Mouse (Mus musculus) MEL (cell line): ENCODE measurements around the gene Itpr2. TPM values are rescaled to one million over a fixed set of nuclear protein-coding genes. Genes with fewer than 3 reads are reported as not detected.

ENCODE experiments used
- DNase-seq: peaks from one replicate; pipeline ENCODE4 v3.0.0; 2011; ENCODE audit warnings: low read depth, low spot score
- H3K27ac ChIP-seq: 2 replicates; pipeline ENCODE4 v1.5.1; 2012; ENCODE audit warnings: low read depth, mild to moderate bottlenecking, control low read depth, low read length, moderate library complexity; ENCODE audit not compliant: control insufficient read depth
- H3K27me3 ChIP-seq, 2 experiments: fragments of 150-350 bp in 1 of 2; sonication (generic) in 1 of 2; 2 replicates each; pipeline ENCODE4 v1.6.1; 2012; ENCODE audit warnings: low read length in 2 of 2, mild to moderate bottlenecking in 2 of 2, improper control_type of control experiment in 1 of 2, moderate library complexity in 1 of 2; ENCODE audit not compliant: insufficient read depth in 2 of 2, control insufficient read depth in 1 of 2
- H3K36me3 ChIP-seq, 2 experiments: 2 replicates each; pipeline ENCODE4 v1.6.1; 2012 to 2014; ENCODE audit warnings: low read length in 2 of 2, improper control_type of control experiment in 1 of 2, inconsistent platforms in 1 of 2, mild to moderate bottlenecking in 1 of 2; ENCODE audit not compliant: insufficient read depth in 2 of 2, control insufficient read depth in 1 of 2
- H3K4me1 ChIP-seq, 2 experiments: fragments of 150-350 bp in 1 of 2; sonication (generic) in 1 of 2; 2 replicates each; pipeline ENCODE4 v1.6.1; 2012; ENCODE audit warnings: low read length in 2 of 2, improper control_type of control experiment in 1 of 2, mild to moderate bottlenecking in 1 of 2; ENCODE audit not compliant: insufficient read depth in 2 of 2, control insufficient read depth in 1 of 2
- H3K4me3 ChIP-seq, 2 experiments: fragments of 150-350 bp in 1 of 2; sonication (generic) in 1 of 2; 2 replicates each; pipeline ENCODE4 v1.5.1; 2012; ENCODE audit warnings: low read depth in 2 of 2, low read length in 2 of 2, mild to moderate bottlenecking in 2 of 2, moderate library complexity in 2 of 2, control low read depth in 1 of 2, improper control_type of control experiment in 1 of 2; ENCODE audit not compliant: control insufficient read depth in 1 of 2, insufficient read depth in 1 of 2
- H3K79me2 ChIP-seq: 2 replicates; pipeline ENCODE4 v1.6.1; 2012; ENCODE audit warnings: mild to moderate bottlenecking, low read length, moderate library complexity; ENCODE audit not compliant: control insufficient read depth, poor library complexity, insufficient read depth
- H3K9ac ChIP-seq: 2 replicates; pipeline ENCODE4 v1.6.1; 2012; ENCODE audit warnings: low read depth, mild to moderate bottlenecking, control low read depth, low read length, moderate library complexity; ENCODE audit not compliant: control insufficient read depth, poor library complexity, severe bottlenecking
- H3K9me3 ChIP-seq: fragments of 150-350 bp; sonication (generic); replicated peaks from 2 replicates; pipeline ENCODE4 v1.6.1; 2012; ENCODE audit warnings: mild to moderate bottlenecking, low read length, improper control_type of control experiment, moderate library complexity; ENCODE audit not compliant: insufficient read depth
- CHD1 ChIP-seq: IDR thresholded peaks from 2 replicates; pipeline ENCODE4 v1.6.1; 2012; ENCODE audit warnings: low read depth, mild to moderate bottlenecking, inconsistent platforms, low read length, improper control_type of control experiment
- CHD2 ChIP-seq: IDR thresholded peaks from 2 replicates; pipeline ENCODE4 v1.6.1; 2011; ENCODE audit warnings: low read length, improper control_type of control experiment
- CTCF ChIP-seq, 3 experiments: IDR thresholded peaks in 2 of 3; conservative IDR thresholded peaks in 1 of 3; 2 replicates each; pipeline ENCODE4 v1.5.1; 2011 to 2012; ENCODE audit warnings: low read length in 3 of 3, low read depth in 2 of 3, mild to moderate bottlenecking in 2 of 3, improper control_type of control experiment in 1 of 3, inconsistent platforms in 1 of 3, mixed read lengths in 1 of 3, moderate library complexity in 1 of 3; ENCODE audit not compliant: control insufficient read depth in 1 of 3, insufficient read depth in 1 of 3, poor library complexity in 1 of 3, severe bottlenecking in 1 of 3
- E2F4 ChIP-seq: IDR thresholded peaks from 2 replicates; pipeline ENCODE4 v1.6.1; 2011; ENCODE audit warnings: low read depth, low read length, improper control_type of control experiment, borderline replicate concordance
- ETS1 ChIP-seq: IDR thresholded peaks from 2 replicates; pipeline ENCODE4 v1.6.1; 2012; ENCODE audit warnings: low read depth, mild to moderate bottlenecking, inconsistent platforms, low read length, improper control_type of control experiment, moderate library complexity
- GABPA ChIP-seq: IDR thresholded peaks from 2 replicates; pipeline ENCODE4 v1.6.1; 2012; ENCODE audit warnings: low read depth, mild to moderate bottlenecking, inconsistent platforms, low read length, improper control_type of control experiment, moderate library complexity
- HCFC1 ChIP-seq: IDR thresholded peaks from 2 replicates; pipeline ENCODE4 v1.6.1; 2012; ENCODE audit warnings: low read depth, mild to moderate bottlenecking, inconsistent platforms, low read length, improper control_type of control experiment, moderate library complexity
- JUND ChIP-seq: IDR thresholded peaks from 2 replicates; pipeline ENCODE4 v1.6.1; 2011; ENCODE audit warnings: low read depth, mild to moderate bottlenecking, improper control_type of control experiment, low read length
- KAT2A ChIP-seq: conservative IDR thresholded peaks from 2 replicates; pipeline ENCODE4 v1.6.1; 2012; ENCODE audit warnings: low read depth, low read length, improper control_type of control experiment, inconsistent platforms
- MAFK ChIP-seq: IDR thresholded peaks from 2 replicates; pipeline ENCODE4 v1.6.1; 2011; ENCODE audit warnings: low read depth, mild to moderate bottlenecking, low read length, improper control_type of control experiment, borderline replicate concordance
- MAX ChIP-seq: IDR thresholded peaks from 2 replicates; pipeline ENCODE4 v1.6.1; 2011; ENCODE audit warnings: low read length, improper control_type of control experiment
- MAZ ChIP-seq: IDR thresholded peaks from 2 replicates; pipeline ENCODE4 v1.6.1; 2012; ENCODE audit warnings: low read depth, mild to moderate bottlenecking, inconsistent platforms, low read length, improper control_type of control experiment
- MEF2A ChIP-seq: IDR thresholded peaks from 2 replicates; pipeline ENCODE4 v1.6.1; 2014; ENCODE audit warnings: low read depth, mild to moderate bottlenecking, inconsistent platforms, low read length, improper control_type of control experiment; ENCODE audit not compliant: poor library complexity, insufficient replicate concordance, severe bottlenecking; ENCODE audit errors: extremely low read depth
- MXI1 ChIP-seq: IDR thresholded peaks from 2 replicates; pipeline ENCODE4 v1.6.1; 2011; ENCODE audit warnings: mild to moderate bottlenecking, low read depth, low read length, improper control_type of control experiment
- MYB ChIP-seq: IDR thresholded peaks from 2 replicates; pipeline ENCODE4 v1.6.1; 2011; ENCODE audit warnings: mild to moderate bottlenecking, low read depth, low read length, improper control_type of control experiment
- MYC ChIP-seq: IDR thresholded peaks from 2 replicates; pipeline ENCODE4 v1.6.1; 2011; ENCODE audit warnings: low read depth, mild to moderate bottlenecking, low read length, improper control_type of control experiment, moderate library complexity
- NELFE ChIP-seq: IDR thresholded peaks from 2 replicates; pipeline ENCODE4 v1.6.1; 2011; ENCODE audit warnings: low read depth, low read length, improper control_type of control experiment
- NRF1 ChIP-seq: IDR thresholded peaks from 2 replicates; pipeline ENCODE4 v1.6.1; 2014; ENCODE audit warnings: low read depth, mild to moderate bottlenecking, inconsistent platforms, low read length, improper control_type of control experiment, moderate library complexity; ENCODE audit not compliant: poor library complexity, insufficient read depth, severe bottlenecking
- POLR2A ChIP-seq, 2 experiments: IDR thresholded peaks; 2 replicates each; pipeline ENCODE4 v1.6.1; 2011 to 2012; ENCODE audit warnings: low read length in 2 of 2, mild to moderate bottlenecking in 2 of 2, control low read depth in 1 of 2, improper control_type of control experiment in 1 of 2, low read depth in 1 of 2, moderate library complexity in 1 of 2; ENCODE audit not compliant: control insufficient read depth in 1 of 2, insufficient read depth in 1 of 2, poor library complexity in 1 of 2
- POLR2AphosphoS2 ChIP-seq: IDR thresholded peaks from 2 replicates; pipeline ENCODE4 v1.6.1; 2011; ENCODE audit warnings: low read length, improper control_type of control experiment
- RAD21 ChIP-seq: IDR thresholded peaks from 2 replicates; pipeline ENCODE4 v1.6.1; 2011; ENCODE audit warnings: mild to moderate bottlenecking, low read depth, low read length, improper control_type of control experiment
- SIN3A ChIP-seq: IDR thresholded peaks from 2 replicates; pipeline ENCODE4 v1.6.1; 2012; ENCODE audit warnings: low read length, improper control_type of control experiment, inconsistent platforms
- TCF12 ChIP-seq: IDR thresholded peaks from 2 replicates; pipeline ENCODE4 v1.6.1; 2014; ENCODE audit warnings: low read depth, mild to moderate bottlenecking, inconsistent platforms, low read length, improper control_type of control experiment, moderate library complexity
- USF1 ChIP-seq: IDR thresholded peaks from 2 replicates; pipeline ENCODE4 v1.6.1; 2014; ENCODE audit warnings: low read depth, mild to moderate bottlenecking, inconsistent platforms, low read length, improper control_type of control experiment, moderate library complexity
- USF2 ChIP-seq, 2 experiments: IDR thresholded peaks; 2 replicates each; pipeline ENCODE4 v1.6.1; 2011 to 2012; ENCODE audit warnings: improper control_type of control experiment in 2 of 2, low read length in 2 of 2, borderline replicate concordance in 1 of 2, inconsistent platforms in 1 of 2, low read depth in 1 of 2, mild to moderate bottlenecking in 1 of 2; ENCODE audit not compliant: insufficient read depth in 1 of 2
- ZKSCAN1 ChIP-seq: IDR thresholded peaks from 2 replicates; pipeline ENCODE4 v1.6.1; 2012; ENCODE audit warnings: low read depth, mild to moderate bottlenecking, inconsistent platforms, low read length, improper control_type of control experiment, moderate library complexity
- ZMIZ1 ChIP-seq: IDR thresholded peaks from 2 replicates; pipeline ENCODE4 v1.6.1; 2012; ENCODE audit warnings: low read depth, mild to moderate bottlenecking, inconsistent platforms, low read length, improper control_type of control experiment, moderate library complexity
- polyA plus RNA-seq, 2 experiments: library from polyadenylated mRNA; stranded (reverse) in 1 of 2; unstranded in 1 of 2; fragments of >175 nt in 1 of 2; fragments of >200 nt in 1 of 2; gene quantifications; 2 replicates each; pipeline versions ENCODE4 v1.2.1 to v1.2.4; 2012; ENCODE audit warnings: low replicate concordance in 2 of 2, low read depth in 1 of 2; ENCODE audit not compliant: insufficient read length in 2 of 2, insufficient read depth in 1 of 2, missing spikeins in 1 of 2
- total RNA-seq: library from RNA; depleted of rRNA; stranded (reverse); fragments of 300-350 nt; gene quantifications from 2 replicates; pipeline ENCODE4 v1.2.3, GENCODE M21; 2012

Gene Itpr2
- total and polyA plus RNA-seq, 3 experiments, result 1.5 to 3.0 TPM; not detected in 1

DNA sequence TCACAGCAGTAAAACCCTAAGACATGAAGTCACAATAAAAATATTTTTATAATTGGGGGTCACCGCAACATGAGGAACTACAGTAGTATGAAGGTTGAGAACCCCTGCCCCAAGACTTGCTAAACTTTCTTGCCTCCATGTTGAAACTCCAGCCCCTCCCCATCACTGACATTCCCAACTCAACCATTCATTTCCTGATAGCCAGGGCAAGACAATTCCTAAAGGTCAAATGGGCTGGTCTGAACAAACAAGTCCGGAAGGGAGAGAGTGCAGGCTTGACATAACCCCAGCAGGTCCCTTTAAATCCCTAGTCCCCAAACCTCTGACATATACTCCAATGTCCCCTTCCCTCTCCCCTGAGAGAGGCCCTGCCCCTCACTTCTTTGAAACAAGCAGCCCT lies 253.7 kb downstream of the Itpr2 start:
- H3K79me2 ChIP-seq, result no peaks in the 10 kb centered on the region
- no peak overlapping the region for H3K27ac ChIP-seq
- H3K9ac ChIP-seq, result no peak overlapping the region
- H3K4me1 ChIP-seq, result no peaks in the 10 kb centered on the region
- no peaks in the 10 kb centered on the region for H3K36me3 ChIP-seq
- no peak for DNase-seq
- no peaks in the 10 kb centered on the region for H3K9me3 ChIP-seq
- TF ChIP-seq POLR2AphosphoS2 (no peak), ZKSCAN1 (no peak), CHD2 (no peak), ETS1 (no peak), E2F4 (no peak), NELFE (no peak), ZMIZ1 (no peak), MAZ (no peak), KAT2A (no peak), GABPA (no peak), MXI1 (no peak), HCFC1 (no peak), USF2 (IDR thresholded peaks at IDR 0.05; ENCODE audit: borderline replicate concordance in 1 of 2, insufficient read depth in 1 of 2, low read depth in 1 of 2, low read length in 2 of 2) (no peak), USF1 (no peak), NRF1 (no peak), MYC (no peak), TCF12 (no peak), CTCF (IDR thresholded peaks at IDR 0.05 in 2 of 3, conservative IDR thresholded peaks at IDR 0.05 in 1 of 3; ENCODE audit: control insufficient read depth in 1 of 3, insufficient read depth in 1 of 3, low read depth in 2 of 3, low read length in 3 of 3, poor library complexity in 1 of 3, severe bottlenecking in 1 of 3) (no peak), MYB (no peak), POLR2A (IDR thresholded peaks at IDR 0.05; ENCODE audit: control insufficient read depth in 1 of 2, insufficient read depth in 1 of 2, low read depth in 1 of 2, low read length in 2 of 2, poor library complexity in 1 of 2) (no peak)
- H3K4me3 ChIP-seq, result no peak overlapping the region
- H3K27me3 ChIP-seq, result no peaks in the 10 kb centered on the region

DNA sequence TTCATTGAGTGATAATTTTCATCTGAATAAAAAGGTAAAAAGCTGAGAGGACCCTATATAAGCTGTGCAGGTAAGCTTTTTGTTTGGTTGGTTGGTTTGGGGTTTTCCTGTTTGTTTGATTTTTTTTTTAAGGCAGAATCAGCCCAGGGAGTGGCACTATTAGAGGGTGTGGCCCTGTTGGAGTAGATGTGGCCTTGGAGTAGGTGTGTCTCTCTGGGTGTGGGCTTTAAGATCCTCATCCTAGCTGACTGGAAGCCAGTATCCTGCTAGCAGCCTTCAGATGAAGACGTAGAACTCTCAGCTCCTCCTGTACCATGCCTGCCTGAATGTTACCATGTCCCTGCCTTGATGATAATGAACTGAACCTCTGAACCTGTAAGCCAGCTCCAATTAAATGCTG lies 254.1 kb downstream of the Itpr2 start:
- Histone ChIP-seq H3K27ac (no peak overlapping the region), H3K9ac (no peak overlapping the region), H3K36me3 (no peaks in the 10 kb centered on the region), H3K4me3 (no peak overlapping the region), H3K27me3 (no peaks in the 10 kb centered on the region), H3K4me1 (no peaks in the 10 kb centered on the region), H3K79me2 (no peaks in the 10 kb centered on the region), H3K9me3 (no peaks in the 10 kb centered on the region)
- TF ChIP-seq MAFK (no peak), USF2 (IDR thresholded peaks at IDR 0.05; ENCODE audit: borderline replicate concordance in 1 of 2, insufficient read depth in 1 of 2, low read depth in 1 of 2, low read length in 2 of 2) (no peak), JUND (no peak), SIN3A (no peak), NRF1 (no peak), MEF2A (no peak), CHD1 (no peak), ZKSCAN1 (no peak), RAD21 (no peak), HCFC1 (no peak), CHD2 (no peak), MAX (no peak)
- DNase-seq, result no peak
